Mouse (Mus musculus) layer of hippocampus, adult 9-10 months (tissue): ENCODE results near the gene Ptprg.
"Not testable (repeated sequence)": the region's sequence is repeated elsewhere in the genome, so short reads cannot be mapped to it uniquely, and the experiment has no call there.

Experiments
- DNase-seq: peaks from one replicate; pipeline ENCODE4 v3.0.0; 2022; ENCODE audit warnings: low spot score

The Ptprg gene

DNA sequence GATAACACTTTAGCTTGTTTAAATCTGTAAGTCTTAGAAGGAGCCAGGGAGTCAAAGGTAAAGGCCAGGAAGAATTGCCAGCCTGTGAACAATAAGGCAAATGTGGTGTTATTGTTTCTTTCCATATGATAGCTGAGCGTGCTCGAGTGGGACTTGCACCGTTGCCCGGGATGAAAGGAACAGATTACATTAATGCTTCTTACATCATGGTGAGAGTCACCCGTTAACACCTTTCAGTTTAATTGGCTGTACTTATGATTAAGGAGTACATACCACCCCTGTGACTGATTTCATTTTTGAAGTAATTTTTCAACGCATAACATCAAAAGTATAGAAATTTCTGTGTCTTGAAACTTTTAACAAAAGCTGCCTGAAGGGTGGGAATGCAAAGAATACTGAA is 666.5 kb downstream of the Ptprg start:
- DNase-seq, result no peak

GRCm38 (mm10) chr14:12220540-12220939 is 667.2 kb downstream of the Ptprg start:
- peak; percentile 22 for DNase-seq

- DNase-seq, result no peak
These were observed 668.2 kb downstream of the Ptprg start for GRCm38 (mm10) chr14:12221571-12221970.

DNA sequence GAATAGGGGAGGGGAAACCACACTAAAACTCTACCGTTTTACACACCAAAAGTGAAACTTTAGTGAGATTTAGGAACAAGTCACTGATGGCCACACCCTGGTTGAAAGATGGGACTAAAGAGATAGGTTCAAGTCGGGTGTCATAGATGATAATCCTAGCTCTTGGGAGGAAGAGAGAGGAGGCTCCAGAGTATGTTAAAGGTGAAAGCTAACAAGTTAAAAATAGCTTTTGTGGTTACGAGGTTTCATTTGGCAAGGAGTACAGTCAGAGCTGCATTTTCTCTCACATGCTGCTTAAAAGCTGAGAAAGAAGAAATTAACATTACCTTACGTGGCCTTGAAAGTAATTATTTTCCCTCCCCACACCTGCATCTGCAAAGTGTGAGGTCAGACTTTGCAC is 690.4 kb downstream of the Ptprg start:
- no peak for DNase-seq

- DNase-seq, result no peak
These were observed 722.7 kb downstream of the Ptprg start for GRCm38 (mm10) chr14:12276031-12276430.

DNA sequence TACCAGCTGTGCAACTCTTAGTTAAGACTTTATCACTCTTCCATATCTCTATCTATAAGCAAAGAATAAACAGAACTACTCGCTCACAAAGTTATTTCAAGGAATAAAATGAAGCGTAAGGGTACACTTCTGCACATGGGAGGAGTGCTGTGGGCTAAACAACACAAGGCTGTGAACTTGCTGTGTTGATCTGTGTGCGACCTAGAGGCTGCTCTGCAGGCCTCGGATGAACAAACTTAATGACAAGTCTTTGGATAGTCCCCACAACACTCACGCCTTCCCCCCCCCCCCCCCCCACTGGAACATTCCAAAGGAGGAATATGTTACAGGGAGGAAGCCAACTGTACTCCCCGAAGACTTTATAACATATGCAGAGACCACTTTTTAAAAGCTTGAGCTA is 730.3 kb downstream of the Ptprg start, which contains the start of gene Gm49355:
Gm49355 (plus strand) TSS at position 336 of the 400 bp plus-strand sequence.
- DNase-seq, result no peak

DNA sequence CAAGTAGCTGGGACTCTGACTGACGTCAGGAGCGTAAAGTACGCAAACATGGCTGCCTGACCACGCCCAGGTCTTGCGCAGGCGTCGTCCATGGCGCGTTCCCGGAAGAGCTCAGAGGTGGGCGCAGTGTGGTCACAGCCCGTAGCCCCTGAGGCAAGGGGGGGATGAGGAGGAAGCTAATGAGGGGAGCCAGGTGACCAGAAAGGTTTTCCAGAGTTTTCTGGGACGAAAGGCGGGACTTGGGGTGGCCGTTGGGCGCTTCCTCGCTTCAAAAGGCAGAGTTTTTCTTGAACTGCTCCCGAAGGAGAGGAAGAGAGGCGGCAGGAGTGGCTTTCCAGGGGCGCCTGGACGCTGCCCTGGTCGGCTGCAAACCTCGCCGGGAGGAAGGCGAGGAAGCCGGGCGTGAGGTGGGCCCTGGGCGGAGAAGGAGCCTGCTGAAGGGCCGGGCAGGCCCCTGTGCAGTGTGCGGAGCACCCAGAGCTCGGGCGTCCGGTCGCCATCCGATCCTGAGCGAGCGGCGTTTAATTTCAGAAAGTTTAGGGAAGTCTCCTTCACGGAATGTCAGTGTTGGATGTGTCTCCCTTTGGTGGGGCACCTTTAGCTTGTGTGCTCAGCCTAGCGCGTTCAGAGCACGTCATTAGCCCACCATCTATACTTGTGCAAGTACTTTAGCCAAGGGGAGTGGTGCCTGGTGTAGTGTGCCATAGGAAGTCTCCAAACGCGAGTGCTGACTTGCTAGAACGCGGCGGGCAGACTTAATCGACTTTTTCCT is 731.0 kb downstream of the Ptprg start, which contains the start of gene 3830406C13Rik:
3830406C13Rik (plus strand) TSS at position 33 of the 772 bp plus-strand sequence.
- DNase-seq, result peak; percentile 61

- DNase-seq, result not testable (repeated sequence)
These were observed 736.4 kb downstream of the Ptprg start for GRCm38 (mm10) chr14:12289747-12290146.
